ENCODE assay signal across 7 mouse cellular contexts in genomic region chr2:103424349-103425026, GRCm38 (mm10). TPM values are rescaled to one million over a fixed set of nuclear protein-coding genes. Genes with fewer than 3 reads are reported as not detected.
DNase-seq lines count a peak whose midpoint lies in the region.

No protein-coding gene starts in this region.

- peaks cover 47% of the 10 kb centered on the region for H3K4me1 ChIP-seq in forebrain, embryonic 10.5 days

- peak; percentile 25 for DNase-seq in MN1 (ENCODE audit: low spot score)
- DNase-seq in c-Kit-negative CD71-positive TER-119-positive erythroid progenitor cells, embryonic 14.5 days (ENCODE audit: low read depth, low spot score), result peak; percentile 11
- peak; percentile 66 for DNase-seq in forebrain, embryonic 10.5 days (ENCODE audit: extremely low spot score, low spot score)
- peak; percentile 74 for DNase-seq in heart, postnatal 4 days
- peak; percentile 53 for DNase-seq in layer of hippocampus, adult 9-10 months (ENCODE audit: low spot score)
- DNase-seq in lung, postnatal 4 days, result peak; percentile 72 to 77
- peak; percentile 69 to 82 for DNase-seq in right cerebral cortex, postnatal 10 days (ENCODE audit: low spot score in 2 of 2)

- H3K27ac ChIP-seq in forebrain, embryonic 10.5 days, result peak overlapping the region; percentile 62

- peaks cover 19% of the 10 kb centered on the region for H3K27me3 ChIP-seq in forebrain, embryonic 10.5 days (ENCODE audit: poor library complexity, severe bottlenecking)

- no peaks in the 10 kb centered on the region for H3K36me3 ChIP-seq in forebrain, embryonic 10.5 days (replicated peaks)

- 15% methylated on average over 12 of the region's 12 CpGs for WGBS in forebrain, embryonic 10.5 days

- no peaks in the 10 kb centered on the region for H3K9me3 ChIP-seq in forebrain, embryonic 10.5 days

- H3K4me3 ChIP-seq in forebrain, embryonic 10.5 days, result peak overlapping the region; percentile 31; the same call in 1 of the 2 replicates

RNA-seq across cellular contexts. Expression of gene Elf5, which starts 13.0 kb away (rescaled TPM):
- polyA plus RNA-seq in forebrain, embryonic 10.5 days (2016; fragmentation: Nextera tagmentation; extraction: Ambion mirVana), result 0.07 TPM in 1 of 2 replicates, not detected in the other
- not detected for total RNA-seq in heart, postnatal 4 days (2021)

Comparison
In these comparisons a context has a peak if more than half of its experiments do, and no peak if none do; other contexts are left out.
1. Peak in every context shown above with its lines: DNase-seq, H3K4me3 ChIP-seq and H3K27ac ChIP-seq.
2. DNase-seq: peak in every context shown above with its lines; median percentile 76 in right cerebral cortex, postnatal 10 days; 74 in lung, postnatal 4 days; 74 in heart, postnatal 4 days; 66 in forebrain, embryonic 10.5 days; 53 in layer of hippocampus, adult 9-10 months; 25 in MN1; 11 in c-Kit-negative CD71-positive TER-119-positive erythroid progenitor cells, embryonic 14.5 days.